Mouse (Mus musculus): ENCODE results near the gene Nfia. TPM values are rescaled to one million over a fixed set of nuclear protein-coding genes. Genes with fewer than 3 reads are reported as not detected.

Nfia gene
- polyA plus RNA-seq, 1 experiment from 2014 or later, result 45.4 TPM

DNA sequence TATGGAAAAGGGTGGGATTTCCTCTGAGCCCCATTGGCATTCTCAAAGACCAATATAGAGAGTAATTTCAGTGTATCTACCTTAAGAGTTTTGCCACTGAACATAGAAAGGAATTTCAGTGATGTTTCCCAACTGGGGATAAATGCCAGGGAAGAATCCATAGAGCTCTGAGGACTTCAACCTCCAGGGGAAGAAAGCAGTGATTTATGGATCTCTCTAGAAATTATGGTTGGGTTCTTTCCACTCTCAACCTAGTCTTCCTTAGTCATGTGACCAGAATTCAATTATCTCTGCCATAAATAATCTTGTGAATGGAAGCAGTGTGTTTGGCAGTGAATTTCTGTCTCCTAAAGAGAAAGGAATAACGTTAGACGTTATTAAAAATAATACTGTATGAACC, 85.0 kb downstream of the Nfia start:
- ATAC-seq (replicated peaks; ENCODE audit: low FRiP score) (no peak), DNase-seq (ENCODE audit: low spot score) (no peak)
- Histone ChIP-seq H3K27me3 (ENCODE audit: control insufficient read depth, insufficient read depth, low read length) (no peaks in the 10 kb centered on the region), H3K4me2 (ENCODE audit: low read depth, low read length, severe bottlenecking) (no peak overlapping the region), H3K36me3 (ENCODE audit: control insufficient read depth, insufficient read depth, low read length) (no peaks in the 10 kb centered on the region; the same call in 1 of the 2 replicates), H3K4me3 (ENCODE audit: low read depth, low read length) (no peak overlapping the region), H3K9me3 (ENCODE audit: control insufficient read depth, low read length) (no peaks in the 10 kb centered on the region), H3K9ac (ENCODE audit: low read length) (no peak overlapping the region), H3K27ac (ENCODE audit: low read depth, low read length) (no peak overlapping the region), H3K4me1 (replicated peaks; ENCODE audit: control insufficient read depth, insufficient read depth, low read length) (no peaks in the 10 kb centered on the region)
- WGBS, result 94% methylated on average over 2 of the region's 2 CpGs

DNA sequence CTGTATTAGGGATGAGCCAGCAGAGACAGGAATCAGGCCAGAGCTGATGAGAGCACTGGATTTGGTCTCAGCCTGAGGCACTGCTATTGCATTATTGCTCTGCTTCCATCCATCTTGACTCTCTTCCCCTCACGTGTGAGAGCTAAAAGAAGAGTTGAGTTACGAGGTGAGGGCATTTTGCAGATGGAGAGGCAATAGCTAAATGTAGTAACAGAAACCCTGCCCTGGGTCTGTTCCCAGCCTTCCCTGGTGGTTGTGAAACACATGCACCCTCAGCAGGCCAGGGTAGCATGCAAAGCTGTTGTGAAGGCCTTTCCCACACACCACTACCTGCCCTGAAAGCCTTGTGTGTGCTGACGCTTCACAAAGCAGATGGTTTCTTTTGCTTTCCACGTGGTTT, 86.9 kb downstream of the Nfia start:
- Histone ChIP-seq H3K4me3 (ENCODE audit: low read depth, low read length) (no peak overlapping the region), H3K36me3 (ENCODE audit: control insufficient read depth, insufficient read depth, low read length) (no peaks in the 10 kb centered on the region; the same call in 1 of the 2 replicates), H3K27ac (ENCODE audit: low read depth, low read length) (no peak overlapping the region), H3K4me2 (ENCODE audit: low read depth, low read length, severe bottlenecking) (no peak overlapping the region), H3K4me1 (replicated peaks; ENCODE audit: control insufficient read depth, insufficient read depth, low read length) (no peaks in the 10 kb centered on the region), H3K9me3 (ENCODE audit: control insufficient read depth, low read length) (no peaks in the 10 kb centered on the region), H3K27me3 (ENCODE audit: control insufficient read depth, insufficient read depth, low read length) (no peaks in the 10 kb centered on the region), H3K9ac (ENCODE audit: low read length) (no peak overlapping the region)
- ATAC-seq (replicated peaks; ENCODE audit: low FRiP score) (no peak), DNase-seq (ENCODE audit: low spot score) (no peak)
- WGBS, result 83% methylated on average over 4 of the region's 4 CpGs

GRCm38 (mm10) chr4:97860376-97860775, 87.8 kb downstream of the Nfia start:
- 85% methylated on average over 3 of the region's 3 CpGs for WGBS

DNA sequence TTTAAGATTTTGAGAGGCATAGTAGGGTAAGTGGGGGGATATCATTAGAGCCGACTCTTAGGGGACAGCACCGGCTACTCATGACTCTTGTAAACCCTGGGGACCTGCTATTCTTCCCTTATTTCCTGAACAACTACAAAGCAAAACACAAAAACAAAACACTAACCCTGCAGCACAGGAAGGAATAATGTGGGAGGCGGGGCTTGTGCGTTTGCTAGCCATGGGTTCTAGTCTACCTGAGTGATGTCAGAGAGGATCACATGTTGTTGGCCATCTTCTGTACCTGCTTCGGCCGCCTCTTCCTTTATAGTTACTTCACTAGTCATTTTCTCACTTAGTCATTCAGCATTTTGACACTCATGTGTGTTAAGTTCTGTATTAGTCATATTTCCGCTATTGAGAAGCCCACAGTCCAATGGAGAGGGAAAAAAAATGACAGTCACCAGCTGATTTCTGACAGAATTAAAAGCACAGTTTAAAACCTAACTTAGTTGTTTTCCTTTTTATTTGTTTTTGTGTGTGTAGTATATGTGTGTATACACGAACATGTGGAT, 88.3 kb downstream of the Nfia start:
- Histone ChIP-seq H3K9me3 (ENCODE audit: control insufficient read depth, low read length) (no peaks in the 10 kb centered on the region), H3K4me1 (replicated peaks; ENCODE audit: control insufficient read depth, insufficient read depth, low read length) (no peaks in the 10 kb centered on the region), H3K4me2 (ENCODE audit: low read depth, low read length, severe bottlenecking) (no peak overlapping the region), H3K9ac (ENCODE audit: low read length) (no peak overlapping the region), H3K27ac (ENCODE audit: low read depth, low read length) (no peak overlapping the region), H3K36me3 (ENCODE audit: control insufficient read depth, insufficient read depth, low read length) (no peaks in the 10 kb centered on the region; the same call in 1 of the 2 replicates), H3K27me3 (ENCODE audit: control insufficient read depth, insufficient read depth, low read length) (no peaks in the 10 kb centered on the region), H3K4me3 (ENCODE audit: low read depth, low read length) (no peak overlapping the region)
- no peak for DNase-seq (ENCODE audit: low spot score)
- WGBS, result 89% methylated on average over 8 of the region's 8 CpGs
- no peak for ATAC-seq (replicated peaks; ENCODE audit: low FRiP score)

More at GRCm38 (mm10) chr4:97860376-97860775, 87.8 kb downstream of the Nfia start:
- H3K9ac ChIP-seq (ENCODE audit: low read length), result no peak overlapping the region
- DNase-seq (ENCODE audit: low spot score) (no peak), ATAC-seq (replicated peaks; ENCODE audit: low FRiP score) (no peak)
- H3K4me1 ChIP-seq (replicated peaks; ENCODE audit: control insufficient read depth, insufficient read depth, low read length), result no peaks in the 10 kb centered on the region
- no peaks in the 10 kb centered on the region for H3K27me3 ChIP-seq (ENCODE audit: control insufficient read depth, insufficient read depth, low read length)
- H3K27ac ChIP-seq (ENCODE audit: low read depth, low read length), result no peak overlapping the region
- H3K4me3 ChIP-seq (ENCODE audit: low read depth, low read length), result no peak overlapping the region
- H3K4me2 ChIP-seq (ENCODE audit: low read depth, low read length, severe bottlenecking), result no peak overlapping the region
- no peaks in the 10 kb centered on the region for H3K9me3 ChIP-seq (ENCODE audit: control insufficient read depth, low read length)
- H3K36me3 ChIP-seq (ENCODE audit: control insufficient read depth, insufficient read depth, low read length), result no peaks in the 10 kb centered on the region; the same call in 1 of the 2 replicates

DNA sequence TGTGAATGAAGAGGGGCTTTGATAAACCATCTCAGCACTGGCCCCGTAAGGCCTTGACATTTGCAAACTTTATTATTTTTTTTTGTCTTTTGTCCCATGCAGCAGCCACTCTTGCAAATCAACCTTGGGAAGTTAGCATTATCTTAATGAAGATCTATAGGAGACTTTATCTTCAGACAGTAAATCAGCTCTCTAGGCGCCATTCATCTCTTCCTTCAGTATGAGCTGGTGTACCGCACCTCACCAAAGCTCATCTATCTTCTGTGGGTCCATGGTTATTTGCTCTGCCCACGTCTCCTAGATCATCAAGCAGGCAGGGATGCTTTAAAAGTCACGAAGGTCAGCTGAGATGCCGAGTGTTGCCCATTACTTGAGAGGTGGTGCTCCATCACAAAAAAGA, 89.8 kb downstream of the Nfia start:
- Histone ChIP-seq H3K27me3 (ENCODE audit: control insufficient read depth, insufficient read depth, low read length) (no peaks in the 10 kb centered on the region), H3K36me3 (ENCODE audit: control insufficient read depth, insufficient read depth, low read length) (no peaks in the 10 kb centered on the region; the same call in 1 of the 2 replicates), H3K4me1 (replicated peaks; ENCODE audit: control insufficient read depth, insufficient read depth, low read length) (no peaks in the 10 kb centered on the region), H3K4me3 (ENCODE audit: low read depth, low read length) (no peak overlapping the region), H3K9ac (ENCODE audit: low read length) (no peak overlapping the region), H3K9me3 (ENCODE audit: control insufficient read depth, low read length) (no peaks in the 10 kb centered on the region), H3K27ac (ENCODE audit: low read depth, low read length) (no peak overlapping the region), H3K4me2 (ENCODE audit: low read depth, low read length, severe bottlenecking) (no peak overlapping the region)
- DNase-seq (ENCODE audit: low spot score), result no peak
- WGBS, result 90% methylated on average over 6 of the region's 6 CpGs
- ATAC-seq (replicated peaks; ENCODE audit: low FRiP score), result no peak

GRCm38 (mm10) chr4:97864276-97864675, 91.7 kb downstream of the Nfia start:
- Histone ChIP-seq H3K9ac (ENCODE audit: low read length) (no peak overlapping the region), H3K36me3 (ENCODE audit: control insufficient read depth, insufficient read depth, low read length) (no peaks in the 10 kb centered on the region; the same call in 1 of the 2 replicates), H3K4me3 (ENCODE audit: low read depth, low read length) (no peak overlapping the region), H3K4me1 (replicated peaks; ENCODE audit: control insufficient read depth, insufficient read depth, low read length) (no peaks in the 10 kb centered on the region), H3K4me2 (ENCODE audit: low read depth, low read length, severe bottlenecking) (no peak overlapping the region), H3K27ac (ENCODE audit: low read depth, low read length) (no peak overlapping the region), H3K9me3 (ENCODE audit: control insufficient read depth, low read length) (no peaks in the 10 kb centered on the region), H3K27me3 (ENCODE audit: control insufficient read depth, insufficient read depth, low read length) (no peaks in the 10 kb centered on the region)
- ATAC-seq (replicated peaks; ENCODE audit: low FRiP score), result no peak
- WGBS, result 92% methylated on average over 2 of the region's 2 CpGs
- DNase-seq (ENCODE audit: low spot score), result no peak

DNA sequence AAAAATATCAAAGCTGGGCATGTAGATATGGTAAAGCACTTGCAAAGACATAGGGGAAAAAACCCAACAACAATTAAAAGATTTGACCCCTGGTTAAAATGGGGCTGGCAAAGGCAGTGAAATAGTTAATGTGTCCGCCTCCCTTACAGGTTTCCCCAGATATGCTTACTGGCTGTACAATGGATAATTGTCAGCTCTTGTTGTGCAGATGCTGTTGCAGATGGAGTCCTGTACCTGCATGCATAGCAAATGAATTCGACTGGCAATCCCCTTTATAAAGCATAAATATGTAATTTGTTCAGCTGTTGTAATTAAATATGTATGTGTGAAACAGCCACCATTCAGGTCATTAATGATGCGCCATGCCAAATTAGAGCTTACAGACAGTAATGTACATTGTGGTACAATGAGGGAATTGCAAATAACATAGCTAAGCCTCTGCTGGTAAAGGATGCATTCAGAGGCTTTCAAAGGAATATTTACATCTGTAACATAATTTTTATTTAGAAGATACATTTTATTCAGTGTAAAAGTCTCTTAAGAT, 92.9 kb downstream of the Nfia start:
- DNase-seq (ENCODE audit: low spot score), result no peak
- Histone ChIP-seq H3K27ac (ENCODE audit: low read depth, low read length) (no peak overlapping the region), H3K27me3 (ENCODE audit: control insufficient read depth, insufficient read depth, low read length) (no peaks in the 10 kb centered on the region), H3K4me3 (ENCODE audit: low read depth, low read length) (no peak overlapping the region), H3K9ac (ENCODE audit: low read length) (no peak overlapping the region), H3K4me2 (ENCODE audit: low read depth, low read length, severe bottlenecking) (no peak overlapping the region), H3K4me1 (replicated peaks; ENCODE audit: control insufficient read depth, insufficient read depth, low read length) (no peaks in the 10 kb centered on the region), H3K36me3 (ENCODE audit: control insufficient read depth, insufficient read depth, low read length) (no peaks in the 10 kb centered on the region; the same call in 1 of the 2 replicates), H3K9me3 (ENCODE audit: control insufficient read depth, low read length) (no peaks in the 10 kb centered on the region)
- 72% methylated on average over 3 of the region's 3 CpGs for WGBS
- ATAC-seq (replicated peaks; ENCODE audit: low FRiP score), result no peak

- no peak overlapping the region for H3K9ac ChIP-seq (ENCODE audit: low read length)
- 67% methylated on average over 5 of the region's 5 CpGs for WGBS
- H3K9me3 ChIP-seq (ENCODE audit: control insufficient read depth, low read length), result no peaks in the 10 kb centered on the region
- no peak overlapping the region for H3K4me3 ChIP-seq (ENCODE audit: low read depth, low read length)
- H3K36me3 ChIP-seq (ENCODE audit: control insufficient read depth, insufficient read depth, low read length), result no peaks in the 10 kb centered on the region; the same call in 1 of the 2 replicates
- H3K27me3 ChIP-seq (ENCODE audit: control insufficient read depth, insufficient read depth, low read length), result no peaks in the 10 kb centered on the region
- no peak overlapping the region for H3K27ac ChIP-seq (ENCODE audit: low read depth, low read length)
- DNase-seq (ENCODE audit: low spot score), result no peak
- H3K4me1 ChIP-seq (replicated peaks; ENCODE audit: control insufficient read depth, insufficient read depth, low read length), result 0 out of 2 replicates have a peak, but pooled peaks cover 3% of the 10 kb centered on the region
- no peak for ATAC-seq (replicated peaks; ENCODE audit: low FRiP score)
- no peak overlapping the region for H3K4me2 ChIP-seq (ENCODE audit: low read depth, low read length, severe bottlenecking)
These were observed 93.9 kb downstream of the Nfia start for GRCm38 (mm10) chr4:97866463-97866862.
